ENCODE assay signal across 21 mouse cellular contexts in genomic region chr5:147976001-147976400, GRCm38 (mm10). TPM values are rescaled to one million over a fixed set of nuclear protein-coding genes. Genes with fewer than 3 reads are reported as not detected.
DNase-seq lines count a peak whose midpoint lies in the region; ATAC-seq and TF ChIP-seq lines count a peak whose summit lies in the region.
"Had no signal": no experiment of that assay in that cellular context is flagged by ENCODE, and none has a peak within 500 bp of the region (broad histone marks: within the 10 kb centered on the region; RNA-seq: fewer than 3 reads in every experiment).

No protein-coding gene starts in this region.

- no peaks in the 10 kb centered on the region for H3K79me2 ChIP-seq in heart, adult 2 months (replicated peaks; ENCODE audit: control insufficient read depth, insufficient read depth, low read length)

- no peaks in the 10 kb centered on the region; the same call in 1 of the 2 replicates for H3K27me3 ChIP-seq in heart, embryonic 13.5 days (replicated peaks)
- H3K27me3 ChIP-seq in heart, adult 2 months (ENCODE audit: control insufficient read depth, insufficient read depth, low read length), result no peaks in the 10 kb centered on the region
- H3K27me3 ChIP-seq in ES-Bruce4 (ENCODE audit: control insufficient read depth, insufficient read depth, low read length, poor library complexity, severe bottlenecking), result no peaks in the 10 kb centered on the region
- no peaks in the 10 kb centered on the region for H3K27me3 ChIP-seq in midbrain, embryonic 16.5 days (ENCODE audit: control insufficient read depth, insufficient read depth, low read depth, low read length)
- H3K27me3 ChIP-seq: embryonic facial prominence, embryonic 12.5 days; forebrain, embryonic 13.5 days; forebrain, embryonic 15.5 days had no signal

- no peak for TF ChIP-seq POLR2A in heart, adult 2 months (IDR thresholded peaks at IDR 0.05; ENCODE audit: insufficient read depth, low read depth, low read length)
- TF ChIP-seq POLR2A in ES-Bruce4 (IDR thresholded peaks at IDR 0.05; ENCODE audit: insufficient read depth, low read length), result no peak

- no peak overlapping the region for H3K9ac ChIP-seq in heart, embryonic 13.5 days
- no peak overlapping the region for H3K9ac ChIP-seq in heart, adult 2 months (ENCODE audit: low read depth, low read length)
- no peak overlapping the region for H3K9ac ChIP-seq in ES-Bruce4 (ENCODE audit: low read depth, poor library complexity, severe bottlenecking)
- no peak overlapping the region for H3K9ac ChIP-seq in midbrain, embryonic 16.5 days (ENCODE audit: low read depth, low read length)
- H3K9ac ChIP-seq: embryonic facial prominence, embryonic 12.5 days; forebrain, embryonic 13.5 days; forebrain, embryonic 15.5 days; forebrain, postnatal 0 days had no signal

- TF ChIP-seq EP300 in heart, adult 2 months (IDR thresholded peaks at IDR 0.05; ENCODE audit: insufficient read depth, low read depth, low read length), result no peak
- TF ChIP-seq EP300 in ES-Bruce4 (IDR thresholded peaks at IDR 0.05; ENCODE audit: insufficient read depth, low read depth, low read length), result no peak

- H3K4me2 ChIP-seq in heart, embryonic 13.5 days, result peak overlapping the region; percentile 19; the same call in 1 of the 2 replicates
- H3K4me2 ChIP-seq in midbrain, embryonic 16.5 days (ENCODE audit: low read length), result no peak overlapping the region
- H3K4me2 ChIP-seq: embryonic facial prominence, embryonic 12.5 days; forebrain, embryonic 13.5 days; forebrain, embryonic 15.5 days had no signal

- ATAC-seq in heart, embryonic 13.5 days (ENCODE audit: extremely low read depth, insufficient number of reproducible peaks, low FRiP score, low TSS enrichment), result no peak
- ATAC-seq in midbrain, embryonic 16.5 days, result no peak
- ATAC-seq: forebrain, embryonic 13.5 days; forebrain, embryonic 15.5 days; forebrain, postnatal 0 days had no signal

- 42% methylated on average over 13 of the region's 13 CpGs for WGBS in heart, embryonic 13.5 days
- 53% methylated on average over 13 of the region's 13 CpGs for WGBS in heart, adult 2 months
- WGBS in midbrain, embryonic 16.5 days, result 71% methylated on average over 13 of the region's 13 CpGs

- DNase-seq in heart, adult 2 months, result no peak
- DNase-seq in ES-CJ7 (ENCODE audit: low read depth, low spot score) (peak; percentile 60), ZHBTc4 (ENCODE audit: low read depth, low spot score) (peak; percentile 59)
- DNase-seq in lung, postnatal 14 days, result no peak
- no peak for DNase-seq in lung, adult 18-20 months
- DNase-seq: adrenal gland, adult 2 months; adrenal gland, postnatal 10 days; adrenal gland, postnatal 25 days; cerebellum, adult 11-12 months; cerebellum, adult 2 months; cerebellum, adult 9-10 months; cerebellum, postnatal 10 days; cerebellum, postnatal 25 days; forebrain, postnatal 0 days had no signal

- TF ChIP-seq CTCF in heart, adult 2 months (IDR thresholded peaks at IDR 0.05), result no peak
- TF ChIP-seq CTCF in ES-Bruce4 (IDR thresholded peaks at IDR 0.05; ENCODE audit: low read depth, low read length), result no peak

- H3K4me1 ChIP-seq in heart, embryonic 13.5 days, result no peaks in the 10 kb centered on the region
- no peaks in the 10 kb centered on the region for H3K4me1 ChIP-seq in heart, adult 2 months (ENCODE audit: control insufficient read depth, insufficient read depth, low read length)
- peaks cover 3% of the 10 kb centered on the region for H3K4me1 ChIP-seq in ES-Bruce4 (ENCODE audit: control insufficient read depth, insufficient read depth, low read length)
- H3K4me1 ChIP-seq in midbrain, embryonic 16.5 days (ENCODE audit: control insufficient read depth, insufficient read depth, low read length), result no peaks in the 10 kb centered on the region
- H3K4me1 ChIP-seq: embryonic facial prominence, embryonic 10.5 days; embryonic facial prominence, embryonic 12.5 days; forebrain, embryonic 13.5 days; forebrain, embryonic 15.5 days had no signal

- no peaks in the 10 kb centered on the region; the same call in 1 of the 2 replicates for H3K9me3 ChIP-seq in heart, embryonic 13.5 days
- no peaks in the 10 kb centered on the region for H3K9me3 ChIP-seq in ES-Bruce4 (replicated peaks; ENCODE audit: control insufficient read depth, insufficient read depth, low read length, poor library complexity, severe bottlenecking)
- no peaks in the 10 kb centered on the region for H3K9me3 ChIP-seq in midbrain, embryonic 16.5 days (replicated peaks; ENCODE audit: control insufficient read depth, low read length, poor library complexity, severe bottlenecking)
- H3K9me3 ChIP-seq: embryonic facial prominence, embryonic 12.5 days; forebrain, embryonic 15.5 days had no signal

- intact Hi-C loops in heart, adult 2 months (cut with DNase I), result no loop called here

- no peak overlapping the region for H3K4me3 ChIP-seq in heart, embryonic 13.5 days
- no peak overlapping the region for H3K4me3 ChIP-seq in heart, adult 2 months
- H3K4me3 ChIP-seq in ES-Bruce4 (ENCODE audit: low read depth, low read length), result peak overlapping the region; percentile 39
- no peak overlapping the region for H3K4me3 ChIP-seq in midbrain, embryonic 16.5 days (ENCODE audit: low read depth, low read length)
- H3K4me3 ChIP-seq: embryonic facial prominence, embryonic 10.5 days; embryonic facial prominence, embryonic 12.5 days; forebrain, embryonic 13.5 days; forebrain, embryonic 15.5 days had no signal

- H3K36me3 ChIP-seq in heart, embryonic 13.5 days, result no peaks in the 10 kb centered on the region
- H3K36me3 ChIP-seq in heart, adult 2 months (ENCODE audit: control insufficient read depth, insufficient read depth, low read length), result no peaks in the 10 kb centered on the region
- H3K36me3 ChIP-seq in ES-Bruce4 (ENCODE audit: control insufficient read depth, insufficient read depth, low read length, poor library complexity, severe bottlenecking), result no peaks in the 10 kb centered on the region
- H3K36me3 ChIP-seq in midbrain, embryonic 16.5 days (ENCODE audit: control insufficient read depth, insufficient read depth, low read length), result no peaks in the 10 kb centered on the region
- H3K36me3 ChIP-seq: embryonic facial prominence, embryonic 10.5 days; embryonic facial prominence, embryonic 12.5 days; forebrain, embryonic 15.5 days had no signal

- no peak overlapping the region for H3K27ac ChIP-seq in heart, embryonic 13.5 days (replicated peaks)
- no peak overlapping the region for H3K27ac ChIP-seq in heart, adult 2 months
- no peak overlapping the region for H3K27ac ChIP-seq in ES-Bruce4 (ENCODE audit: insufficient read depth, low read length)
- H3K27ac ChIP-seq in midbrain, embryonic 16.5 days (ENCODE audit: low read length), result no peak overlapping the region
- H3K27ac ChIP-seq: embryonic facial prominence, embryonic 10.5 days; embryonic facial prominence, embryonic 12.5 days; forebrain, embryonic 13.5 days; forebrain, embryonic 15.5 days had no signal

RNA-seq across cellular contexts. Expression of gene Mtus2, which starts 18.9 kb away (rescaled TPM):
- 102 and 105 TPM in 2 replicates for polyA plus RNA-seq in heart, embryonic 13.5 days (2015; fragmentation: Nextera tagmentation; extraction: Ambion mirVana)
- 100 to 1,000 TPM in 1 of 2 experiments, 10 to 100 TPM in 1; 96.9 to 109 TPM for total RNA-seq in heart, adult 2 months (2021)
- 53.5 and 82.6 TPM in 2 replicates for polyA plus RNA-seq in heart, adult 2 months (2012; rRNA removed)
- polyA plus RNA-seq in ES-Bruce4 (2011; ENCODE audit: insufficient read depth, insufficient read length, low read depth, missing spikeins), result 2.4 and 4.7 TPM in 2 replicates
- polyA plus RNA-seq in midbrain, embryonic 16.5 days (2015; fragmentation: Nextera tagmentation; extraction: Ambion mirVana), result 42.1 and 47.7 TPM in 2 replicates

Comparison
In these comparisons a context has a peak if more than half of its experiments do, and no peak if none do; other contexts are left out.
1. DNase-seq: peak in ES-CJ7 (single experiment) and ZHBTc4 (single experiment); none in heart, adult 2 months (0 of 2), lung, postnatal 14 days (single experiment) and lung, adult 18-20 months (0 of 2).